Mouse (Mus musculus) induced T-regulatory cell, adult 2 months (primary cell): ENCODE results near the gene Rcc1l.

Source experiments
- DNase-seq: peaks from one replicate; pipeline ENCODE4 v3.0.0-alpha.2; 2012; ENCODE audit warnings: low read depth

Gene Rcc1l

DNA sequence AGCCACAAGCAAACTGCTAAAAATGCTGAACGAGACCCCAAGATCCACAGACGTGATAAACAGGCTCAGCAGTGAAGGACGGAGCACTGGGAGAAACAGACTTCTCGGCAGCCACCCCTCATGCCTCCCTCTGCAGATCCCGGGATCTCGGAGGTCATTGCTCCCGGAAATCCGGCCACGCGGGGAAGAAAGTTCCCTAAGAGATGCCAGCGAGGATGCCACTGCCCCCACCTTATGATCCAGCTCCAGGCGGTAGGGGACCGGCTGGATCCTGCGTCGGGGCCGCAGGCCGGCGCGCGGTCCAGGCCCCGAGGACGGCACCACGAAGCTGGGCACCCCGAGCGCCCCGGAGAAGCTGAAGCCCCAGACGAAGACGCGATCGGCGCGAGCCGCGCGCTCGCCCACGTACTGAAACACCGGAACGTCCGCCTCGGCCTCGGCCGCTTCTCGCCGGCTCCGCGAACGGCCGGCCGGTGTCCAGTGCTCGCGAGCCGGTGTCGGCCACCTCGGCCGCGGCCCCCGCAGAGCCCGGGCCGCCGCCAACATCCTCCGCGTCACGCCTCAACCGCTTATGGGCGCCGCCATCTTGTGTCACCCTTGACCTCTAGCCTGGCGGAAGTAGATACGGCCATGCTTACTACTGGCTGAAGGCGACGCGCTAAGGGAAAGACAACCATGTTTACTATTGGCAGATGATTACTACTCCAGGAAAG lies at the start of gene Rcc1l:
Gene Rcc1l, minus strand, starts transcription at position 606 of the 713 bp plus-strand sequence.
- peak; percentile 94 for DNase-seq

DNA sequence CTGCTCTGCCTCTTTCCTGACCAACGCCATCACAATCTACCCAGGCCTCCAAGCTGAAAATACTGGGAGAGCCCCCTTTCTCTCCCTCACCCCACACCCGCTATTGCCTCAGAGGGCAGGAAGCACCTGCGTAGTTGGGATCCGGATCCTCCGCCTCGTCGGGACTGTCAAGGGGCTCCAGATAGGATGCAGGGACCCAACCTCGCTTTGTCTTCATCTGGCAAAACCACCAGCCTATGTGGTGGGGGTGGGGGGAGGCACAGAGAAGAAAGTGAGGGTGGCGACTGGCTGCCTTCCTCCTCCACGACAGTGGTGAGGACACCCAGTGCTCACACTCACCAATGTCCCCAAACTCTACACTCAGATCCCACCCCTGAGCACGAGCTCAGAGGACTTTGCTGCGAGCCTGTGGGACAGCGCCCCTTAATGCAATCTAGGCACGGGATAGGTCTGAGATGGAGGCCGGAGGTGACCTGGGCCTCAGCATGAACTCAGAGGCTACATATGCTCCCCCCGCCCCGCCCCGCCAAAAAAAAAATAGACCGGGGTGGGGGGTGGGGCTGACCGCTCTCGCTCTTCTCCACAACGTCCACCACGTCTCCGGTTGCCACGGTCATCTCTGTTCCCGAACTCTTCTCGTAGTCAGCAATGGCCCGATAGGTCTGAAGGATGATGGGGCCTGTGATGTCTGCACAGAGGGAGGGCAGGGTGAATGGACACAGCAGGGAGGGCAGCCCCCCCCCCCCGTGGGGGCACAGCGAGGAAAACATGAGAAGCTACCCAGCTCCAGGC lies 48.7 kb upstream of the Rcc1l start:
- DNase-seq, result no peak

DNA sequence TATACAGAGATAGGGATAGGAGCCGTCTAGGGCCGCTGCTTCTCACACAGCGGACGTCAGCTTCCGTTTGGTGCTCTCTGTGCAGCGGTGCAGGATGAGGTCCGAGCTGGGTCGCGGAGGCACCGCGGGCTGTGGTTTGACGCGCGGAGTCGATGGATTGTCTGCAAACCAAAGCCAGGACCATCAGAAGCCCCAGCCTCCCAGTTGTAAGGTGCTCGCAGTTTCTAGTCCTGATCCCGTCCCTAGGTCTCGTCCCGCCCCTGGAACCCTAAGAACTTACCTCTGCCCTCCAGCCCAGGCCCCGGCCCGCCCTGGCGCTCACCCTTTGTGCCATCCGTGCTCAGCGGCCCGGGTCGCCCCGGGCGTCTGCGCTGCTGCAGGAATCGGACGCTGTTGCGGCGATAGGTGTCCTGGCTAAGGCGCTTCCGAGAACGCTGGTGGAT lies 45.2 kb upstream of the Rcc1l start:
- DNase-seq, result no peak

DNA sequence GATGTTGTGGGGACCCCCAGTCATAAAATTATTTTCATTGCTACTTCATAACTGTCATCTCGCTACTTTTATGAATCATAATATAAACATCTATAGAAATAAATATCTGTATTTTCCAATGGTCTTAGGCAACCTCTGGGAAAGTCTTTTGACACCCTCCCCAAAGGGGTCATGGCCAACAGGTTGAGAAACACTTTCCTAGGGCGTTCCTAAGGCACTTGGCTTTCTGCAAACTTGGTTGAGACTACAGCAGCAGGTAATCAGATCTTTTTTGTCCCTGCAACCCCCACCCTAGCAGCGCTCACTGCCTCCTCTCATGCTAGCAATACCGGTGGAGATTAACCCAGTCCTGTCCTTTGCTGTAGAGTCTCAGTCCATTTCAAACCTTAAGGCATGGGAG lies 44.7 kb upstream of the Rcc1l start:
- no peak for DNase-seq

DNA sequence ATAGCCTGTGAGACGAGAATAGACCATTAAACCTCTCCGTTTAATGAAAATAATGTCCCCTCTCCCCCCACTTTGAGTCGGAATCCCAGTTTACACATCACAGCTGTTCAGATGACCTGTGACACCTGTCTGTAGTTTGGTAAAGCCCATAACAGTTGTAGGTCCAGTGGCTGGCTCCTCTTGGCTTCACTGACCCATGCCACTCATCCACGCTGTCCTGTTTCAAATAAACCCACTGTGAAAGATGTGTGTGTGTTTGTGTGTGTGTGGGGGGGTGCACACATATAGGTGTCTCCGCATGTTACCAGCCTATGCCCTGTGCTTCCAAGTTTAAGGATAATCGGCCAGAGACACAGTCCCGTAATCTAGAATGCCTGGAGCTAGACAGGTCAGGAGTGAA lies 41.3 kb upstream of the Rcc1l start:
- no peak for DNase-seq

DNA sequence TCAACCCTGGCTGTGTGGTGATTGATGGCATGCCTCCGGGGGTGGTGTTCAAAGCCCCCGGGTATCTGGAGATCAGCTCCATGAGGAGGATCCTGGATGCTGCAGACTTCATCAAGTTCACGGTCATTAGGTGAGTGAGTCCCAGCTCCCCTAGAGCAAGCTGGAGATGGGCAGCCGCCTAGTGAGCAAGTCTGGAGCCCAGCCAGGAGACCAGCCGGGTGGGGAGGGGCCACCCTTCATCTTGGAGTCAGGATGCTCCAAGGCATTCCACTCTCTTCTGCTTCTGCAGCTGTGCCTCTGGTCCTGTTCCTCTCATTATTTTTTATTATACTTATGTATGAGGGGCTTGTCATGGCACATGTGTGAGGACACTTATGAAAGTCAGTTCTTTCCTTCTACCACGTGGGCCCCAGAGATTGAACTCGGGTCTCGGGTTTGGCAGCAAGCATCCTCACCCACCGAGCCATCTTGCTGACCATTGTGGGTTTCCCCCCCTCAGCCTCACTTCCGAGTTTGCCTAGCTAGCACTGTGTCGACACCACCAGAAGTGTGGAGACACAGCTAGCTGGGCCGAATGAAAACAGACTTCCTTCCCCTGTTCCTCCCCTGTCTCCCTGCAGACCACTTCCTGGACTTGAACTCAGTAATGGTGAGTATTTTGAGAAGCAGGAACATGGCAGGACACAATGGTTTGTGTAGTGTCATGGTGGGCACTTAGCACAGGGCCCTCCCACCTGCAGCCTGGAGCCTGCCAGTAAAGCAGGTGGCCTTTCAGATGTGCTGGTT lies 37.6 kb upstream of the Rcc1l start:
- peak; percentile 36 for DNase-seq

DNA sequence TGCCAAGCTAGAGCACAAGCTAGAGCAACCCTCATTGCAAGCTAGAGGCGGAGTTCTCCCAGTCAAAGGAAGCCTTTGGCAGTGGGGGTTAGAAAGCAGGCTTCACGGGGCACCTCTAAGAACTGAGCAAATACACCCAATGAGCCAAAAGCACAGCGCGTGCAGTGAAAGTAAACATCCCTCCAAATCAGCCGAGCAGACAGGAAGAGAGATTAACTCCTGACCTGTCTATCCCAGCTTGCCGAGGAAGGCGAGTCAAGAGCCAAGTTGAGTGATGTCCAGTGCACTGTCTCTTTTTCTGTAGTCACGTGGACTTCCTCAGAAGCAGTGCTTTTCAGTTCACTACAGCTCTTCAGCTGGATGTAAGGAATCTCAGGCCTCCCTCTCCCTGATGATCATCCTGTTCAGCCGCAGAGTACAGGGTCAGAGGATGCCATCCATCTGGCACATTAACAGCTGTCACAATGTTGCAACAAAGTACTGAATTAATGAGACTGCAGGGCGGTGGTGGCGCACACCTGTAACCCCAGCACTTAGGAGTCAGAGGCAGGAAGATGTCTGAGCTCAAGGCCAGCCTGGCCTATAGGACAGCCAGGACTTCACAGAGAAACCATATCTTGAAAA lies 33.5 kb upstream of the Rcc1l start:
- no peak for DNase-seq

DNA sequence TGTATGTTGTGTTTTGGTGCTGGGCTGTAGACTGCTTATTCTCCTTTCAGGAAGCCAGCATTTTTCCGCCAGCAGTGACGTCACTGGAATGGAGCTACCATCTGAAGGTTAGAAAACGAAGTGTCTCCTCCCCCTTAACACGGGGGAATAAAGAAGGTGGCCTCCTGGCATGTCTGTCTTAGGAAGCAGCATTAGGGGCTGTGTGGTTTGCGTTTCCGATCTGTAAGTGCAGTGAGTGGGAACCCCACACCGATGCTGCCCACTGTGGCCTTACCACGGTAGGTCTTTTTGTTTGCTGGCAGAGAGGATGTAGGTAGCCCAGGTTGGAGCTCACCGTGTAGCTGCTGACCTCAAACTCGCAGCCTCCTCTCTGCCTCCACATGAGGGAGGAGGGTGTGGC lies 30.1 kb upstream of the Rcc1l start:
- peak; percentile 25 for DNase-seq

DNA sequence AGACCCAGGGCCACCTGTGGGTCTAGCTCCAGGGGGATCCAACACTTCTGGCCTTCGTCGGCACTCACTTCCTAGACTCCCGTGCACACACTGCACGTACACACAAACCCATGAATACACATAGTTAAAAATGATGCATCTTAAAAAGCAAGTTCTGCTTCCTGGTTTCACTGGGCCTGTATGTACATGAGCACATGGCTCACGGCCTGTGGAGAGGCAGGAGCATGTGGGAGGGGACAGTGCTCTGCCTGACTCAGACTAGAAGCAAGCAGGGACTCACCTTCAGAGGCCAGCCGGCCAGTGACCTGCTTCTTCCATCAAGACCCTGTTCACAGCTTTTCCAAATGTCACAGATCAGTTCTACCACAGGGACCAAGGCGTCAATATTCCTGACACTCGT lies 17.1 kb upstream of the Rcc1l start:
- DNase-seq, result no peak

DNA sequence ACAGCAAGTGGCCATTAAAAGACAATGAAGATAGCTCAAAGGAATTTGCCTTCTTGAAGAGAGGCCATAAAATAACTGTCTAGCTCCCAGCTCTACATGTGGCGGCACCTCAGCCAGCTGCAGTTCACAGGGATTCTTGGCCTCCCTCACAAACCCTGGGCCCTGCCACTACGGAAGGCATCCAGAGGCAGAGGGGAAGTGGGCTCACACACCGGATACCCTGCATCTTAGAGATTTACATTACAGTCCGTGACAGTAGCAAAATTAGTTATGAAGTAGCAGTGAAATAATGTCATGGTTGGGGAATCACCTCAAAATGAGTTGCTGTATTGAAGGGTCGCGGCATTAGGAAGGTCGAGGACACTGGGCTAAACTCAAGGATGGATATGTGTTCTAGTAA lies 12.0 kb upstream of the Rcc1l start:
- peak; percentile 47 for DNase-seq

DNA sequence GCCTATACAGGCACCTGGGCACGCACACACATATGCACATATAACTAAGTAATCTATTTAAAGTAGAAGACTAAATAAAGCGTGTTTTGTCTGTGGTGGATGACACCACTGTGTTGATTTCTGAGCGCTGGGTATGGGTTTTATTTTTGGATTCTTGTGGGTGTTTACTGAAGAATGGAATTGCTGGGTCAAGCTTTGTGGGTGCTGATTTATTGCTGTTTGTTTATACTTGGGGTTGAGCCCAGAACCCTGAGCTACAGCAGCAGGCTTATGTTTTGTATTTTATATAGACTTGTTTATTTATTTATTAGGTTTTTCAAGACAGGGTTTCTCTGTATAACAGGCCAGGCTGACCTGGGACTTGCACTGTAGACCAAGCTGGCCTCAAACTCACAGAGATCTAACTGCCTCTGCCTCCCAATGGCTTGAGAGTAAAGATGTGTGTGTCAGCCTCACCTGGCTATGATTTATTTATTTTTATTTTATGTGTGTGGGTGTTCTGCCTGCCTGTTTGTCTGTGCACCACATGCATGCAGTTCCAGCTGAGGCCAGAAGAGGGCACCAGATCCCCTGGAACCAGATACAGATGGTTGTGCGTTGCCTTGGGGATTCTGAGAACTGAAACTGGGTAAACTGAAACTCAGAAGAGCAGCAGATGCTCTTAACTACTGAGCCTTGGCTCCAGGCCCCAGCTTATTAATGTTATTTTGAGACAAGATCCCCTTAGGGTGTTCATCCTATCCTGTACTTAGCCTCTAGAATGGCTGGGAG lies 10.6 kb upstream of the Rcc1l start:
- DNase-seq, result peak; percentile 91

DNA sequence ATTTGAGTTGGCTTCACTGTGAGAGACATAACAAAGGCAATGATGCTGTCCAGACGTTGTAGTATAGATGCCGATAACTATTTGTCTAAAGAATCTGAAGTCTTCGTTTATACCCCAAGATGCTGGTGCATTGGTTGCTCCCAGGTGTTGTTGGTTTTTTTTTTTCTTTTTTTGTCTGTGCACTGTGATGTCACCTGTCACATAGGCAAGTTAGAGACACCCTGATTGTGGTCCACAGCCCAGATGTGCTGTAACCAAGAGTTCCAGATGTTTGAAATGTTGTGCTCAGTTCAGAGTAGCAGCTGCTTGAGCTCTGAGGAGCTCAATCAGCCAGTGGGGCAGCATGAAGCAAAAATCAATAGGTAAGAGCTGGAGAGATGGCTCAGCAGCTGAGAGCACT lies 9.5 kb upstream of the Rcc1l start:
- no peak for DNase-seq

DNA sequence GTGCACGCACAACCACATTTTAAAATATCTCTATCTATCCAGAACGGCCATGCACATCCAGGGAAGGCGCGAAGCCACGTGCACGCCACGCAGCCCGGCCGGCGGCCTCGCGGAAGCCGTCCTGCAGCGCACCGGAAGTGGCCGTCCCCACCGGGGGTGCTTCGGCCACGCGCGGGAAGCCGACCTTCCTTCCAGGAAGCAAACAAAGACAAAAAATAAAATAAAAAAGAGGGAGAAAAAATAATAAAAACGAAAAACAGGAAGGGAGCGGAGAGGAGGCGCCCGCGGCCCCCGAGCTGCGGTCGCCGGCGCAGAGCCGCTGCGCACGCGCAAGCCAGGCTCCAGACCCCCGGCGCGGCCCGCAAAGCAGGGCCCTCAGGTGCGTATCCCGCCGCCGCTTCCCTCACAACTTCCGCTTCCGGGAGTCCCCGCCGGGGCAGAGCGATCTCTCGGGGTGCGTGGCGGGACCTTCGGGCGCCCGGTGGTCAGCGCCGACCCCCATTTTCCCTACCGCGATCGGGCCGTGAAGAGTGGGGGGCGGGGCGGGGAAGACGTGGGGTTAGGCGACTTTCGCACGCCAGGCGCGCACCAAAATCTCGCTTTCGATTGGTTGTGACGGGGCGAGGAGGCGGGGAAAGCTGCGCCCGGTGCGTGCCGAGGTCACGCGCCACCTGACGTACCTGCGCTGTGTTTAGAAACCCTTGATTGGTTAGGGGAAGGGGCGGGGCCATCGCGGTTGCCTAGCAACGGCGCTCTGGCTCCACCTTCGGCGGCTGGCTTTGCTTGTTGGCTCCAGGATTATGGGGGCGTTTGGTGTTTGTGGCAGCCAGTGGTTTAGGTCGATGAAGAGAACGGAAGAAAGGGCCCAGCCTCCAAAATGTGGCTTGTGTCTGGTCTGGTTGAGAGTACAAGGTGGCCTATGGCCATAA lies 7.6 kb upstream of the Rcc1l start, which contains the start of gene Gtf2ird2:
Gene Gtf2ird2, plus strand, starts transcription at position 140 of the 929 bp plus-strand sequence.
- DNase-seq, result peak; percentile 100

DNA sequence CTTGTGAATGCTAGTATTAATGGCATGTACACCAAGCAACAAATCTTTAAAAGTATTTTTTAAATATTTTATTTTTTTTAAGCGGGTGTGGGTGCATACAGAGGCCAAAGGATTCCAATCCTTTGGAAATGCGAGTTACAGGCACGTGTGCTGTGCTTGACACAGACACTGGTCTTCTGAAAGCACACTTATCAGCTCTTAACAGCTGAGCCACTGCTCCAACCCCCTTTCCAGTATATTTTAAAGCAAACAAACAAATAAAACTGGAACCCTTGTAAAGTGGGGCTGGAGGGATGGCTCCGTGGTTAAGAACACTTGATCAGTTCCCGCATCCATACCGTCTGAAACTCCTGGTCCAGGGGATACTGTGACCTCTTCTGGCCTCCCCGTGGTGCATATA lies 6.6 kb upstream of the Rcc1l start:
- no peak for DNase-seq

DNA sequence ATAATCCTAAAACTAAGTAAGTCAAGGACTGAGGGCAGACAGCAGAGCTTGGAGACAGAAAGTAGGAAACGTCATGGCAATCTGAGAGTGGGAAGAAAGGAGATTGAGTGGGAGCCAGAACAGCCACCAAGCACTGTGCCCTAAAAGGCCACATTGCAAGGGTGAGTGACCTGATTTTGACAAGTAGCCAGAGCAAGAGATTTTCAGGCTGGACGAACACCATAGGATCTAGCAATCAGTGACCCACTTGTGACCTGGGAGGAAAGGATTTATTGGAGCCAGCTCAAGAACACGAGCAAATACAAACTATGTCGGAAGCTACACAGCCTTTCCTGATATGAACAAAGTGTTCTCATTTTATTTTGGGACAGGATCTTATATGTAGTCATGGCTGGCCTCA lies 6.2 kb upstream of the Rcc1l start:
- DNase-seq, result peak; percentile 29

DNA sequence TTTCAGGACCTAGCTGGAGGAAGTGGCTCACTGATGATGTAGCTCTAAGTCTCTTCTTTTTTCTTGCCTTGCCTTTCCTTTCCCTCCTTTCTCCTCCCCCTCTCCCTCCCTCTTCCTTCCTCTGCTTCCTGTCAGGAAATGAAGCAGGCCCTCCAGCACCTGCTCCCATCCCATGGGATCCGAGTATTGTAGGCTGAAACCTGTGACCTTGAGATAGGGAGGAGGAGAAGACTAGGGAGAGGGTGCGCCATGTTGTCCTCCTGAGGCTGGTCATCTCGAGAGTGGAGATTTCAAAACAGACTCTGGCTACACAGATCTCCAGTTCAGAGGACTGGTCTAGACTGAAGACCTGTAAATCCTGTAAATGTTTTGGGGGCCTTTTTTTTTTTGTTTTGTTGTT lies 5.6 kb upstream of the Rcc1l start:
- DNase-seq, result peak; percentile 28

DNA sequence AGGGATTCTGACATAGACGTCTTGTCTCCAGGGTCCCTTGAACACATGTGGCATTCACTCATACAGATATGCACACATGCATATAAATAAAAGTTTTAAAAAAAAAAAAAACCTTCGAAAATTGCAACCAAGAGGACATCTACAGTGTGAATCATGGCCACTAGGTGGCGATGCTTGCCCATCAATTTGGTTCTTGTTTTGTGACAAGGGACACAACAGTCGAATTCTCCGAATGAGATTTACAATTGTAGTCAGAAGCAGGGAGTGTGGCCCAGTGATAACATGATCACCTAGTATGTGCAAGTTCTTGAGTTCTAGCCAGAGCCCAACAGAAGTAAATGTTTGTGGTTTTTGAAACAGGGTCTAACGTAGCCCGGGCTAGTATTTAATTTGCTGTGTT lies 3.3 kb upstream of the Rcc1l start:
- DNase-seq, result peak; percentile 95

DNA sequence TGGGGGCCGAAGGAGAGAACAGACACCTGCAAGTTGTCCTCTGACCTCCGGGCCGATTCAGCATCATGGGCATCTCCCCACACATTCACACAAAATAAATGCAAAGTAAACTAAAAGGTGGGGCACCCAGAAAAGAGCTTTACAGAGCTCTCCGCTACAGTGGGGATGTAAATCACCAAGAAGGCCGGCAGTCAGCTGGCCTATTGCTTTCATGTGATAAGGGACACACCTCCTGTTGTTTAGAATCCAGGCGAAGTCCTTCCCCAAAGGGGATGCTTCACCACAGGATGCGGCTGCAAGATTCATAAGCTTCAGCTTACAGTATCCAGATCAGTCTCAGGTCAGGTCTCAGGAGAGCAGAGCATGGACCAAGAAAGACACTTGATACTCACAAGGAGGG lies 2.0 kb upstream of the Rcc1l start:
- DNase-seq, result no peak

DNA sequence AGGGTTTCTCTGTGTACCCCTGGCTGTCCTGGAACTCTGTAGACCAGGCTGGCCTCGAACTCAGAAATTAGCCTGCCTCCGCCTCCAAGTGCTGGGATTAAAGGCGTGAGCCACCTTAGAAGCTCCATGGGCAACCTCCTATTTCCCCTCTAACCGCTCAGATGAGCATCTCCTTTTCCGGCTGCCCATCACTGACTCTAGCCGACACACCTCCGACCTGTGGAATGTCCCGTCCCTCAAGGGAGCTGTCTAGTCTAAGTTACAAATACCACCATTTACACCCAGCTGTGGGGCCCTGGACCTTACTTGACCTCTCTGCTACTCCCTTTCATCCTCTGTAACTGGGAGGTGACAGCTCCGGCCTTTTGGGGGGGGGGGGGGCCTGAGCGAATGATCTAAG lies 878 bp downstream of the Rcc1l start:
- DNase-seq, result peak; percentile 38

DNA sequence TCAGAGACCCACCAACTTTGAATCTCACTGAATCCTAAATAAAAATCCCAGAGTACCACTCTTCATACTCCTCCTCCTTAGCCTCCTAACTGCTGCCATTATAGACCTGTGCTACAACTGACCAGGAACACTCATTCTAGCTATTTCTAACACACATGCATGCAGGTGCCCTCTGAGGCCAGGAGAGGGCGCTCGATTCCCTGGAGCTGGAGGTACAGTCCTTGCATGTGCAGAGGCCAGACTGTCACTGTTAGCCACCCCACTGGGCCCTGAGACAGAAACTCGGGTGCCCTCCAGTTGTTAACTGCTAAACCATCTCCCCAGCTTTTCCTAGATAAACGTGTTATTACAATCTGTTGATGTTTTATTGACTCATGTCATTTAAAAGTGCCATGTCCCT lies 3.4 kb downstream of the Rcc1l start:
- peak; percentile 71 for DNase-seq
